ENCODE assay signal across 9 mouse cellular contexts in genomic region chr4:70601301-70601700, GRCm38 (mm10).
A peak's percentile ranks its signal among the peaks of the same experiment; 100 is the strongest.
DNase-seq lines count a peak whose midpoint lies in the region; ATAC-seq and TF ChIP-seq lines count a peak whose summit lies in the region.
"Had no signal": no experiment of that assay in that cellular context is flagged by ENCODE, and none has a peak within 500 bp of the region (broad histone marks: within the 10 kb centered on the region; RNA-seq: fewer than 3 reads in every experiment).

No protein-coding gene starts in this region.

- no peak overlapping the region for H3K9ac ChIP-seq in CH12.LX (ENCODE audit: insufficient read depth, low read depth)
- no peak overlapping the region for H3K9ac ChIP-seq in heart, embryonic 12.5 days
- no peak overlapping the region for H3K9ac ChIP-seq in liver, postnatal 0 days (replicated peaks)
- H3K9ac ChIP-seq: liver, embryonic 15.5 days had no signal

- TF ChIP-seq POLR2A in CH12.LX (IDR thresholded peaks at IDR 0.05; ENCODE audit: low read depth, low read length): no peak

- WGBS in heart, embryonic 12.5 days: 7% methylated on average over 4 of the region's 4 CpGs
- 2% methylated on average over 4 of the region's 4 CpGs for WGBS in liver, postnatal 0 days (ENCODE audit: insufficient replicate concordance)

- no peaks in the 10 kb centered on the region for H3K36me3 ChIP-seq in CH12.LX (replicated peaks in 1 of 2; ENCODE audit: control insufficient read depth in 1 of 2, insufficient read depth in 1 of 2, low read length in 1 of 2)
- no peaks in the 10 kb centered on the region for H3K36me3 ChIP-seq in heart, embryonic 12.5 days
- no peaks in the 10 kb centered on the region for H3K36me3 ChIP-seq in liver, postnatal 0 days (replicated peaks; ENCODE audit: insufficient read depth, low read length)
- H3K36me3 ChIP-seq: liver, embryonic 15.5 days had no signal

- no peak overlapping the region for H3K27ac ChIP-seq in layer of hippocampus, adult 2 months
- H3K27ac ChIP-seq in CH12.LX (ENCODE audit: insufficient read depth, low read depth): no peak overlapping the region
- H3K27ac ChIP-seq in heart, embryonic 12.5 days (ENCODE audit: poor library complexity, severe bottlenecking): no peak overlapping the region
- H3K27ac ChIP-seq in liver, postnatal 0 days (ENCODE audit: low read depth): no peak overlapping the region
- H3K27ac ChIP-seq: liver, embryonic 15.5 days had no signal

- dilution Hi-C loops in CH12.LX (cut with MboI; ENCODE audit: extremely low pct_ligation_motif_present, extremely low pct_unique_long_range_greater_than_20kb, low sequenced_read_pairs): no loop called here

- peaks cover 0 to 6% of the 10 kb centered on the region in 2 experiments; a peak in 1 of 4 replicates for H3K4me1 ChIP-seq in CH12.LX (ENCODE audit: control insufficient read depth in 1 of 2, insufficient read depth in 2 of 2)
- no peaks in the 10 kb centered on the region for H3K4me1 ChIP-seq in heart, embryonic 12.5 days (replicated peaks)
- H3K4me1 ChIP-seq in liver, postnatal 0 days (ENCODE audit: insufficient read depth): no peaks in the 10 kb centered on the region
- H3K4me1 ChIP-seq: liver, embryonic 15.5 days had no signal

- H3K27me3 ChIP-seq in CH12.LX (replicated peaks): no peaks in the 10 kb centered on the region
- no peaks in the 10 kb centered on the region for H3K27me3 ChIP-seq in heart, embryonic 12.5 days (replicated peaks)
- no peaks in the 10 kb centered on the region for H3K27me3 ChIP-seq in liver, postnatal 0 days (ENCODE audit: insufficient read depth, low read length)
- H3K27me3 ChIP-seq: liver, embryonic 15.5 days had no signal

- TF ChIP-seq CTCF in layer of hippocampus, adult 2 months (conservative IDR thresholded peaks at IDR 0.05): peak; percentile 89
- peak; percentile 42 to 70 for TF ChIP-seq CTCF in CH12.LX (conservative IDR thresholded peaks at IDR 0.05 in 1 of 2, IDR thresholded peaks at IDR 0.05 in 1 of 2; ENCODE audit: low read depth in 2 of 2, low read length in 2 of 2)
- peak; percentile 81 for TF ChIP-seq CTCF in liver, postnatal 0 days (IDR thresholded peaks at IDR 0.05; ENCODE audit: low read depth)

- no peaks in the 10 kb centered on the region for H3K9me3 ChIP-seq in CH12.LX (replicated peaks; ENCODE audit: low read length)
- H3K9me3 ChIP-seq in heart, embryonic 12.5 days (replicated peaks): no peaks in the 10 kb centered on the region
- H3K9me3 ChIP-seq in liver, postnatal 0 days (ENCODE audit: low read length): no peaks in the 10 kb centered on the region
- H3K9me3 ChIP-seq: liver, embryonic 15.5 days had no signal

- H3K4me3 ChIP-seq in layer of hippocampus, adult 2 months: no peak overlapping the region
- no peak overlapping the region for H3K4me3 ChIP-seq in CH12.LX (replicated peaks in 1 of 3; ENCODE audit: low read depth in 2 of 3, low read length in 2 of 3, poor library complexity in 1 of 3)
- H3K4me3 ChIP-seq in heart, embryonic 12.5 days: no peak overlapping the region
- H3K4me3 ChIP-seq in liver, postnatal 0 days (ENCODE audit: low read depth, low read length): no peak overlapping the region
- H3K4me3 ChIP-seq: liver, embryonic 15.5 days had no signal

- 0 out of 2 replicates have a peak overlapping the region, but pooled peaks have one; percentile 24 for H3K4me2 ChIP-seq in CH12.LX (ENCODE audit: insufficient read depth, low read depth, poor library complexity, severe bottlenecking)
- no peak overlapping the region for H3K4me2 ChIP-seq in heart, embryonic 12.5 days
- H3K4me2 ChIP-seq in liver, postnatal 0 days (ENCODE audit: low read depth, low read length): no peak overlapping the region
- H3K4me2 ChIP-seq: liver, embryonic 15.5 days had no signal

- in situ Hi-C loops in CH12.LX (cut with MboI; ENCODE audit: low pct_ligation_motif_present, low pct_unique_long_range_greater_than_20kb, low sequenced_read_pairs): no loop called here

- ATAC-seq in heart, embryonic 12.5 days (ENCODE audit: insufficient number of reproducible peaks, low FRiP score): 0 out of 2 replicates have a peak, but pooled peaks have one; percentile 51
- ATAC-seq in liver, postnatal 0 days: 0 out of 2 replicates have a peak, but pooled peaks have one; percentile 44

- DNase-seq in layer of hippocampus, adult 2 months (ENCODE audit: low spot score in 2 of 2): peak; percentile 15 to 27
- DNase-seq in layer of hippocampus, postnatal 36 days: no peak
- peak; percentile 63 for DNase-seq in CH12.LX (ENCODE audit: extremely low read depth)
- DNase-seq in brain, adult 2 months (ENCODE audit: low read depth, low spot score): peak; percentile 84
- no peak for DNase-seq in liver, postnatal 0 days
- peak; percentile 71 for DNase-seq in retina, postnatal 1 day
- no peak for DNase-seq in spleen, adult 18-20 months

- TF ChIP-seq RAD21 in CH12.LX (IDR thresholded peaks at IDR 0.05; ENCODE audit: low read depth, low read length): peak; percentile 63

- TF ChIP-seq EP300 in CH12.LX (IDR thresholded peaks at IDR 0.05; ENCODE audit: low read length): no peak
- no peak for TF ChIP-seq EP300 in liver, postnatal 0 days (IDR thresholded peaks at IDR 0.05; ENCODE audit: low read depth)

- no peaks in the 10 kb centered on the region for H3K79me2 ChIP-seq in CH12.LX (replicated peaks; ENCODE audit: control insufficient read depth, extremely low read depth, insufficient read depth, poor library complexity, severe bottlenecking)

TF ChIP-seq in CH12.LX, 34 proteins besides CTCF, POLR2A, EP300 and RAD21:
- TF ChIP-seq USF2 (conservative IDR thresholded peaks at IDR 0.05; ENCODE audit: low read depth, low read length) (no peak), SMC3 (IDR thresholded peaks at IDR 0.05; ENCODE audit: low read depth, low read length) (peak; percentile 72)

Comparison
In these comparisons a context has a peak if more than half of its experiments do, and no peak if none do; other contexts are left out.
1. DNase-seq: peak in layer of hippocampus, adult 2 months (2 of 2), CH12.LX (single experiment), brain, adult 2 months (single experiment) and retina, postnatal 1 day (single experiment); none in layer of hippocampus, postnatal 36 days (0 of 2), liver, postnatal 0 days (single experiment) and spleen, adult 18-20 months (0 of 2).
2. Peak in every context shown above with its lines, with median percentiles within 50 percentile points of each other: CTCF ChIP-seq.